Mouse (Mus musculus): ENCODE measurements at regions not wholly inside any gene's neighbourhood (a gene's known extent, or its start where the extent isn't known, plus 50 kb on each side); places are given as distances from the start of the nearest gene placed in this dataset.

DNA sequence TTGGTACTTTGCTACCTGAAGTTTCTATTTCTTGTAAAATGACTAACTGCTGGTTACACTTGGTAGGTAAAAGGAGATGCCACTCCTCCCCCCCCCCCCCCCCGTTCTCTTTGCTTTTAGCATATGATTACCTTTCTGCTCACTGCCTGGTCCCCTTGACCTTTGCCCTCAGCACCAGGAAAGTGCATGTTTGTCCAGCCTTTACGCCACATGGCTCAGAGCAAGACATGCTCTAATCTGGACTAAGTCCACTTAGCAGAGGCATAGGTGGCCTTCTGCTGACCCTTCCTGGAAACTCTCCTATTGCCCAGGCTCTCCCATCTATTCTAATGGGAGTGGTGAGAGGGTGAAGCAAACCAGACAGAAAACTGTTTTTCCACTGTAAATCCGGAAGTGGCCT, 92.4 kb upstream of the Teddm2 start:
- TF ChIP-seq EP300 (IDR thresholded peaks at IDR 0.05; ENCODE audit: low read depth) (no peak), CTCF (IDR thresholded peaks at IDR 0.05; ENCODE audit: low read depth) (no peak)

All from heart, postnatal 0 days (tissue).